Mouse (Mus musculus): ENCODE measurements at regions not wholly inside any gene's neighbourhood (a gene's known extent, or its start where the extent isn't known, plus 50 kb on each side); places are given as distances from the start of the nearest gene placed in this dataset.
A peak's percentile ranks its signal among the peaks of the same experiment; 100 is the strongest.

DNA sequence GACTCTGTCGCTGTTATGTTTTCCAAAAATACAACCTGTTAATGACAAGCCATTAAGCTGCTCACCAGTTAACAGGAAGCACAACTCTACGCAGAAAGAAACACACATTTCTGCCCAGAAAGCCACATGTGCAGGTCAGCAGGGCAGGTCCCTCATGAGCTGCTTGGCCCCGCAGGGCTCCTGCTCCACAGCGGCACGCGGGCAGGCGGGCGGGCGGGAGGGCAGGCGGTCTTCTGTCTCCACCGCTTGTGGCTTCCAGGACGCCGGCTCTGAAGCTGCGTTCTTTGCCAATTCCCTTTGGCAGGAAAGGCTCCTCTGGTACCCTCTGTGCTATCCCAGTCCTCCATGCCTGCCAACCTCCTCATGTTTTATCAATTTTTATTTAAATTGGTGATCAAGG is 139.1 kb upstream of the Spred2 start:
- Histone ChIP-seq H3K9me3 (ENCODE audit: low read depth, low read length) (no peaks in the 10 kb centered on the region), H3K9ac (no peak overlapping the region), H3K4me3 (ENCODE audit: low read depth, low read length) (no peak overlapping the region), H3K27ac (ENCODE audit: low read depth) (no peak overlapping the region), H3K4me2 (no peak overlapping the region), H3K27me3 (ENCODE audit: insufficient read depth, low read length) (no peaks in the 10 kb centered on the region), H3K36me3 (ENCODE audit: insufficient read depth) (no peaks in the 10 kb centered on the region), H3K4me1 (ENCODE audit: insufficient read depth) (no peaks in the 10 kb centered on the region)
- ATAC-seq (ENCODE audit: insufficient read depth) (no peak), DNase-seq (no peak)
- TF ChIP-seq CTCF (IDR thresholded peaks at IDR 0.05; ENCODE audit: low read depth): no peak
- WGBS: 62% methylated on average over 14 of the region's 14 CpGs

DNA sequence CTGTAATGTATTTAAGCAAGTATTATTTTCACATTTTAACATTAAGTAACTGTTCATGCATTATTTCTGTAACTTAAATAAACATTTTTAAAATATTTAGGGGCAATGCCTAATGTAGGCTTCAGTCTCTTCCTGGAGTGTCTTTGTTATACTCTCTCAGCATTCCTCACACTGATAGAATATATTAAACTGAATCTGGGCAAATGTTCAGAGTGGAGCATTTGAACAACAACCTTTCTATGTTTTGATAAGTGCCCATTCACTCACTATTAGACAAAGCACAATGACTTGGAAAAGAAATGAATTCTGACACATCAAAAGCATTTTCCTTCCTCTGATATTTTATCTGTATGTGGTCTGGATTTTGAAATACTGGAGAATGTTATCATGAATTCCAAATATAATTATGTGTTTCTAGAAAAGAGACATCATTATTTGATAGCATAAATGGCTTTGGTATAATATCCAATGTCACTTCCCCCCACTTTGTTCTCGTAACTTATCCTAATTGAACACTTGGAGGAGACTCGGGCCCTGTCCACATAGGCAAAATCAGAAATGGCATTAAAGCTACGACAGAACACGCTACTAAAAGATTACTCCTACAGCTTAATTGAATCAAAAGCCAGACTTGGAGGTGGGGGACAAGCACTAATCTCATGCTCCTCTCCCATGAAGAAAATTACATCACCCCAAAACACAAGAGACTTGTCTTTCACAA is 127.1 kb upstream of the Spred2 start:
- no peaks in the 10 kb centered on the region for H3K4me1 ChIP-seq (ENCODE audit: insufficient read depth)
- H3K9me3 ChIP-seq (ENCODE audit: low read depth, low read length): peaks cover 5% of the 10 kb centered on the region; the same call in 1 of the 2 replicates
- WGBS: 35% methylated on average over 4 of the region's 4 CpGs
- H3K27me3 ChIP-seq (ENCODE audit: insufficient read depth, low read length): no peaks in the 10 kb centered on the region
- peak; percentile 85 for ATAC-seq (ENCODE audit: insufficient read depth)
- H3K27ac ChIP-seq (ENCODE audit: low read depth): peak overlapping the region; percentile 21; the same call in 1 of the 2 replicates
- H3K4me2 ChIP-seq: no peak overlapping the region
- no peak for TF ChIP-seq CTCF (IDR thresholded peaks at IDR 0.05; ENCODE audit: low read depth)
- no peaks in the 10 kb centered on the region for H3K36me3 ChIP-seq (ENCODE audit: insufficient read depth)
- H3K4me3 ChIP-seq (ENCODE audit: low read depth, low read length): no peak overlapping the region
- DNase-seq: peak; percentile 73
- H3K9ac ChIP-seq: no peak overlapping the region

DNA sequence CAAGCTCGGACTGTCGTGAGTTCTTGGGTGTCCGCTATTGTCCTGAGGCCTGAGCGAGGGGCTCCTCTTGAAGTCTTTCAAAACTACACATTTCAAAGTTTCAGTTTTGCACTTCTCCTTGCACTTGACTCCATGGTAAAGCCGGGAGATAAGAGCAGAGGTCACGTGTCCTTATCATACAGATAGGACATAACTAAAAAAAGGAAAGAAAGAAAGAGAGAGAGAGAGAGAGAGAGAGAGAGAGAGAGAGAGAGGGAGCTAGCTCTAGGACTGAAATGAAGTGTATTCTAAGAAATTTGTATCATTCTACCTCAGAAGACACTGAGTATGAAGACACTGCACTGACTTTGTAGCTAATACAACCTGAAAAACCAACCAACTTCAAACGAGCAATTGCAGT is 114.8 kb upstream of the Spred2 start:
- WGBS: 61% methylated on average over 7 of the region's 7 CpGs
- no peak for DNase-seq
- no peak overlapping the region for H3K4me2 ChIP-seq
- H3K4me1 ChIP-seq (ENCODE audit: insufficient read depth): no peaks in the 10 kb centered on the region
- no peak overlapping the region for H3K27ac ChIP-seq (ENCODE audit: low read depth)
- no peak overlapping the region for H3K4me3 ChIP-seq (ENCODE audit: low read depth, low read length)
- no peak overlapping the region for H3K9ac ChIP-seq
- H3K27me3 ChIP-seq (ENCODE audit: insufficient read depth, low read length): no peaks in the 10 kb centered on the region
- no peak for TF ChIP-seq CTCF (IDR thresholded peaks at IDR 0.05; ENCODE audit: low read depth)
- no peak for ATAC-seq (ENCODE audit: insufficient read depth)
- H3K36me3 ChIP-seq (ENCODE audit: insufficient read depth): no peaks in the 10 kb centered on the region
- no peaks in the 10 kb centered on the region for H3K9me3 ChIP-seq (ENCODE audit: low read depth, low read length)

DNA sequence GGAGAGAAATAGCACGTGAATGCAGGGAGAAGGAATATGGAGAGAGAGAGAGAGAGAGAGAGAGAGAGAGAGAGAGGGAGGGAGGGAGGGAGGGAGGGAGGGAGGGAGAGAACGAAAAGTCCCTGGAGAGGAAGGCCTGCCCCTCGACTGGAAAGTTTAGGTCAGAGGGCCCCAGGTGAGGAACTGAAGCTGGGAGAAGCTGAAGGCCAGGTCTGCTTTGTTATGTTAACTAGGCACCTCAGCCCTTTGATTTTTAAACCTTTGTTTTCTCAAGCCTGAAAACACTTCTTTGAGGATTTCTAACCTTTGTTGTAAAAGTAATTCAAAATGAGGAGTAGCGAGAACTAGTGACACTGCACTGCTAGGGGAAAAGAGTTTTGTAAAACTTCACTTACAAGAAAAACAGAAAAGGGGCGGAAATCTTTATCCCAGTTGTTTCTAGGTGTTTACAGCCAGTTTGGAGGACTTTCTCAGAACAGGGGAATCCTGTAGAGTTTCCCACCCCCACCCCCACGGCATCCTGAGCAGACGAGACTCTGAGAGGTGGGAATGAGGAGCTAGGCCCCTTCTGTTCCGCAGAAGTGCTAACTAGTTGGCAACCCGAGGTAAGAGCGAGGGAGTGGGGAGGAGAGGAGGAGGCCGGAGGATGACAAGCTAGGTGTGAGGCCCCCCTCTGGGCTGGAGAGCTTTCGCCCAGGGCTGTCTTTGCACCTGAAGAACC is 112.7 kb upstream of the Spred2 start:
- H3K9ac ChIP-seq: no peak overlapping the region
- no peak overlapping the region for H3K4me2 ChIP-seq
- H3K36me3 ChIP-seq (ENCODE audit: insufficient read depth): no peaks in the 10 kb centered on the region
- H3K9me3 ChIP-seq (ENCODE audit: low read depth, low read length): no peaks in the 10 kb centered on the region
- DNase-seq: no peak
- H3K27me3 ChIP-seq (ENCODE audit: insufficient read depth, low read length): no peaks in the 10 kb centered on the region
- H3K27ac ChIP-seq (ENCODE audit: low read depth): no peak overlapping the region
- no peak for TF ChIP-seq CTCF (IDR thresholded peaks at IDR 0.05; ENCODE audit: low read depth)
- no peak overlapping the region for H3K4me3 ChIP-seq (ENCODE audit: low read depth, low read length)
- WGBS: 32% methylated on average over 12 of the region's 12 CpGs
- ATAC-seq (ENCODE audit: insufficient read depth): no peak
- H3K4me1 ChIP-seq (ENCODE audit: insufficient read depth): no peaks in the 10 kb centered on the region

DNA sequence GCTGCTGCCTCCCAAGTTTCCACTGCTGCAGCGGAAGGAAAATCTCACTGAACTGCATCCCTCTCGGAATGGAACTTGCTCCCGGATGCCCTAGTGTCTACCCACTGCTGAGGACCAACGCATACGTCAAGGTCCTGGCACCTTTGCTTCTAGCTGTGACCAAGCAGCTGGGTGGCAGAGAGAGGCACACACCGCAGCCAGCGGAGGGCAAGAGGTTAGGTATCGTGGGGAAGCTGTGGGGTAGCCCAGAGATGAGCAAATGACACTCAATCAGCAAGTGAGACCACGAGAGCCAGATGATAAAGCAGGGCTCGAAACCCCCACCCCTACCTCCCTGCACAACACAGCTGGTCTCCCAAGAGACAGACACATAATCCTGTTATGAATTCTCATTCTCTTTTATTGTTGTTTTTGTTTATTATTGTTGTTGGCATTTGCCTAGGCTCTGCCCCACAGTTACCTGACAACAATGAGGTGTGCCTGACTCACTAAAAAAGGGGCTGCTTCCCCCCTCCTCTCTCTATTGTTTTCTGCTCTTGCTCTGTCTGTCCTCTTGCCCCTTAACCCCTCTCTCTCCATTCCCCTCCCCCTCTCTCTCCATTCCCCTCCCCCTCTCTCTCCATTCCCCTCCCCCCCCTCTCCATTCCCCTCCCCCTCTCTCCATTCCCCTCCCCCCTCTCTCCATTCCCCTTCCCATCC is 112.0 kb upstream of the Spred2 start:
- no peak overlapping the region for H3K4me3 ChIP-seq (ENCODE audit: low read depth, low read length)
- H3K4me2 ChIP-seq: no peak overlapping the region
- no peaks in the 10 kb centered on the region for H3K4me1 ChIP-seq (ENCODE audit: insufficient read depth)
- H3K36me3 ChIP-seq (ENCODE audit: insufficient read depth): no peaks in the 10 kb centered on the region
- DNase-seq (no peak), ATAC-seq (ENCODE audit: insufficient read depth) (no peak)
- 18% methylated on average over 10 of the region's 10 CpGs for WGBS
- H3K27ac ChIP-seq (ENCODE audit: low read depth): no peak overlapping the region
- TF ChIP-seq CTCF (IDR thresholded peaks at IDR 0.05; ENCODE audit: low read depth): no peak
- no peaks in the 10 kb centered on the region for H3K27me3 ChIP-seq (ENCODE audit: insufficient read depth, low read length)
- no peak overlapping the region for H3K9ac ChIP-seq
- H3K9me3 ChIP-seq (ENCODE audit: low read depth, low read length): no peaks in the 10 kb centered on the region

DNA sequence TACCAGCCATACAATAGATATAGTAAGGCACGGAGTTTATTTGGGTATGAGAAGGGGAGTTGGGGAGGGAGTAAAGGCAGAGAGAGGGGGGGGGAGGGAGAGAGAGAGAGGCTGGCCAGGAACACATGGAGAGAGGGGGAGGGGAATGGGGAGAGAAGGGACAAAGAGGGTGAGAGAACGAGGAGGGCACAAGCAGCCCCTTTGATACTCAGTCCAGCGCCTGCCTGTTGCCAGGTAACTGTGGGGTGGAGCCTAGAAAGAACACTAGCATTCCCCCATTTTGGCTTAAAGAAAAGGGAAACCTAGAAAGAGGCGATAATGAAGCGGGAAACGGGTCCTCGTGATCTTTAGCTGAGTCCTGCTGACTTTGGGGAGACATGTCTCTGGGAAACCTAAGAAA is 110.6 kb upstream of the Spred2 start:
- H3K4me1 ChIP-seq (ENCODE audit: insufficient read depth): no peaks in the 10 kb centered on the region
- ATAC-seq (ENCODE audit: insufficient read depth): no peak
- H3K4me3 ChIP-seq (ENCODE audit: low read depth, low read length): no peak overlapping the region
- 63% methylated on average over 7 of the region's 7 CpGs for WGBS
- DNase-seq: no peak
- no peaks in the 10 kb centered on the region for H3K36me3 ChIP-seq (ENCODE audit: insufficient read depth)
- H3K27ac ChIP-seq (ENCODE audit: low read depth): no peak overlapping the region
- no peaks in the 10 kb centered on the region for H3K27me3 ChIP-seq (ENCODE audit: insufficient read depth, low read length)
- H3K9ac ChIP-seq: no peak overlapping the region
- no peak overlapping the region for H3K4me2 ChIP-seq
- no peaks in the 10 kb centered on the region for H3K9me3 ChIP-seq (ENCODE audit: low read depth, low read length)
- no peak for TF ChIP-seq CTCF (IDR thresholded peaks at IDR 0.05; ENCODE audit: low read depth)

DNA sequence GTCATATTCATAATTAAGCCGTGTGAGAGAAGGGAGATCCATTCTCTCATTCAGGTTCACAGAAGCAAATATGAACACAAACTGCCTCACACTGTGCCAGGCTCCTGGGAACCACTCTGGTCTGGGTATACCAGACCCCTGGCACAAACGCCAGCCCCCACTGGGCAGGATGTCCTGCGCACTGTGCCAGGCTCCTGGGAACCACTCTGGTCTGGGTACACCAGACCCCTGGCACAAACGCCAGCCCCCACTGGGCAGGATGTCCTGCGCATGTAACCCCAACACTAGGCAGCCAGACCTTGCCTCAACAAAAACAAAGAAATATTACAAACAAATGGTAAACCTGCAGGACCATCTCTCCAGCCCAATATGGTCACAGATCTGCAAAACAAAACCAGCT is 101.2 kb upstream of the Spred2 start:
- no peak for ATAC-seq (ENCODE audit: insufficient read depth)
- 80% methylated on average over 5 of the region's 5 CpGs for WGBS
- Histone ChIP-seq H3K4me3 (ENCODE audit: low read depth, low read length) (no peak overlapping the region), H3K9ac (no peak overlapping the region), H3K36me3 (ENCODE audit: insufficient read depth) (no peaks in the 10 kb centered on the region), H3K9me3 (ENCODE audit: low read depth, low read length) (no peaks in the 10 kb centered on the region), H3K27ac (ENCODE audit: low read depth) (no peak overlapping the region), H3K4me2 (no peak overlapping the region), H3K27me3 (ENCODE audit: insufficient read depth, low read length) (no peaks in the 10 kb centered on the region), H3K4me1 (ENCODE audit: insufficient read depth) (0 out of 2 replicates have a peak, but pooled peaks cover 2% of the 10 kb centered on the region)
- no peak for TF ChIP-seq CTCF (IDR thresholded peaks at IDR 0.05; ENCODE audit: low read depth)
- no peak for DNase-seq
